Mouse (Mus musculus) lung, postnatal 0 days (tissue): ENCODE measurements around the gene Atp2a2.

Experiments
- CTCF ChIP-seq: IDR thresholded peaks from 2 replicates; pipeline ENCODE4 v1.5.1; 2016; ENCODE audit warnings: antibody characterized with exemption, mild to moderate bottlenecking
- EP300 ChIP-seq: IDR thresholded peaks from 2 replicates; pipeline ENCODE4 v1.6.1; 2016; ENCODE audit warnings: antibody characterized with exemption, mild to moderate bottlenecking, control low read depth

- TF ChIP-seq CTCF (no peak), EP300 (peak; percentile 57)
These were observed 46.6 kb upstream of the Atp2a2 start for GRCm38 (mm10) chr5:122548671-122549070.
